Mouse (Mus musculus): Measurements from ENCODE around the gene Brf1.

GRCm38 (mm10) chr12:113013021-113013491 is 12.6 kb upstream of the Brf1 start:
- no peak for TF ChIP-seq GATA1 (IDR thresholded peaks at IDR 0.05; ENCODE audit: borderline replicate concordance, low read length)
- no peak for TF ChIP-seq FLI1 (IDR thresholded peaks at IDR 0.05; ENCODE audit: low read length)
